Mouse (Mus musculus): ENCODE measurements around the gene Tmem121.
"Not testable (repeated sequence)": the region's sequence is repeated elsewhere in the genome, so short reads cannot be mapped to it uniquely, and the experiment has no call there.

The Tmem121 gene

GRCm38 (mm10) chr12:113187584-113188295 lies 2.0 kb downstream of the Tmem121 start:
- peak; percentile 97 to 98 for DNase-seq

- peak; percentile 26 to 32 for DNase-seq
These were observed 2.8 kb downstream of the Tmem121 start for GRCm38 (mm10) chr12:113188349-113189055.

GRCm38 (mm10) chr12:113193423-113193822 lies 7.7 kb downstream of the Tmem121 start:
- no peak for DNase-seq

- DNase-seq, result not testable (repeated sequence)
These were observed 13.4 kb downstream of the Tmem121 start for GRCm38 (mm10) chr12:113199132-113199531.

GRCm38 (mm10) chr12:113201301-113201700 lies 15.6 kb downstream of the Tmem121 start:
- DNase-seq, result peak; percentile 89 to 91

- DNase-seq, result peak; percentile 36 to 55
These were observed 16.3 kb downstream of the Tmem121 start for GRCm38 (mm10) chr12:113202008-113202407.

GRCm38 (mm10) chr12:113203522-113203921 lies 17.8 kb downstream of the Tmem121 start:
- no peak for DNase-seq

- no peak for DNase-seq
These were observed 19.7 kb downstream of the Tmem121 start for GRCm38 (mm10) chr12:113205251-113205942.

GRCm38 (mm10) chr12:113207737-113208136 lies 22.0 kb downstream of the Tmem121 start:
- DNase-seq, result no peak

GRCm38 (mm10) chr12:113210586-113211378 lies 25.1 kb downstream of the Tmem121 start:
- no peak for DNase-seq

GRCm38 (mm10) chr12:113211772-113212171 lies 26.0 kb downstream of the Tmem121 start:
- DNase-seq, result no peak

- DNase-seq, result no peak
These were observed 26.7 kb downstream of the Tmem121 start for GRCm38 (mm10) chr12:113212326-113212924.

GRCm38 (mm10) chr12:113213226-113213625 lies 27.5 kb downstream of the Tmem121 start:
- no peak for DNase-seq

GRCm38 (mm10) chr12:113214072-113214808 lies 28.5 kb downstream of the Tmem121 start:
- DNase-seq, result no peak

- DNase-seq, result no peak
These were observed 29.4 kb downstream of the Tmem121 start for GRCm38 (mm10) chr12:113214972-113215666.

- peak; percentile 84 for DNase-seq
These were observed 30.1 kb downstream of the Tmem121 start for GRCm38 (mm10) chr12:113215667-113216346.

GRCm38 (mm10) chr12:113217306-113218242 lies 31.8 kb downstream of the Tmem121 start:
- DNase-seq, result peak; percentile 79 to 82

- peak; percentile 53 to 56 for DNase-seq
These were observed 34.1 kb downstream of the Tmem121 start for GRCm38 (mm10) chr12:113219867-113220266.

GRCm38 (mm10) chr12:113220447-113220846 lies 34.7 kb downstream of the Tmem121 start:
- DNase-seq, result peak; percentile 82 to 85

Data from cerebellum, postnatal 10 days (tissue).